Mouse (Mus musculus): Measurements from ENCODE around the gene Eci2.

- TF ChIP-seq CTCF (IDR thresholded peaks at IDR 0.05; ENCODE audit: low read depth, low read length) (no peak), POLR2A (IDR thresholded peaks at IDR 0.05; ENCODE audit: insufficient read depth, low read length) (no peak), EP300 (IDR thresholded peaks at IDR 0.05; ENCODE audit: insufficient read depth, low read depth, low read length) (no peak)
Measured at GRCm38 (mm10) chr13:34991581-34992273, 35.2 kb downstream of the Eci2 start.
